Mouse (Mus musculus) liver, embryonic 13.5 days (tissue): ENCODE measurements at regions not wholly inside any gene's neighbourhood (a gene's known extent, or its start where the extent isn't known, plus 50 kb on each side); places are given as distances from the start of the nearest gene placed in this dataset.
A peak's percentile ranks its signal among the peaks of the same experiment; 100 is the strongest.

Experiments
- ATAC-seq: fragments of 200-750 bp; cut with Nextera tagmentation; 2 replicates; pipeline ENCODE4 v1.8.0; 2017; ENCODE audit warnings: low read depth, mild to moderate bottlenecking, moderate number of reproducible peaks, moderate library complexity
- DNase-seq: peaks from one replicate; pipeline ENCODE4 v3.0.0; 2022
- H3K27ac ChIP-seq: fragments of 300-500 bp; sonication (generic); 2 replicates; pipeline ENCODE4 v1.5.1; 2015; ENCODE audit warnings: moderate library complexity, mild to moderate bottlenecking, inconsistent platforms
- H3K27me3 ChIP-seq: fragments of 300-500 bp; sonication (generic); 2 replicates; pipeline ENCODE4 v1.6.1; 2015; ENCODE audit warnings: mild to moderate bottlenecking, inconsistent platforms
- H3K36me3 ChIP-seq: fragments of 300-500 bp; sonication (generic); 2 replicates; pipeline ENCODE4 v1.6.1; 2015; ENCODE audit warnings: mild to moderate bottlenecking, inconsistent platforms
- H3K4me1 ChIP-seq: fragments of 300-500 bp; sonication (generic); replicated peaks from 2 replicates; pipeline ENCODE4 v1.6.1; 2015; ENCODE audit warnings: inconsistent platforms
- H3K4me2 ChIP-seq: fragments of 300-500 bp; sonication (generic); 2 replicates; pipeline ENCODE4 v1.6.1; 2015; ENCODE audit warnings: inconsistent platforms, mild to moderate bottlenecking, moderate library complexity
- H3K4me3 ChIP-seq: fragments of 300-500 bp; sonication (generic); replicated peaks from 2 replicates; pipeline ENCODE4 v1.5.1; 2015; ENCODE audit warnings: mild to moderate bottlenecking, inconsistent platforms
- H3K9ac ChIP-seq: fragments of 300-500 bp; sonication (generic); 2 replicates; pipeline ENCODE4 v1.6.1; 2015; ENCODE audit warnings: mild to moderate bottlenecking, inconsistent platforms
- H3K9me3 ChIP-seq: fragments of 300-500 bp; sonication (generic); replicated peaks from 2 replicates; pipeline ENCODE4 v1.6.1; 2016; ENCODE audit warnings: inconsistent platforms
- WGBS: fragments of 180-500 bp; shearing (Covaris S2); methylation state at CpG from one replicate; pipeline ENCODE4 v1.1.7; 2015; ENCODE audit not compliant: insufficient replicate concordance; 5-methylcytosine and 5-hydroxymethylcytosine counted together

- H3K27me3 ChIP-seq = no peaks in the 10 kb centered on the region
- H3K4me1 ChIP-seq = no peaks in the 10 kb centered on the region
- 30% methylated on average over 3 of the region's 3 CpGs for WGBS
- no peaks in the 10 kb centered on the region for H3K9me3 ChIP-seq
- no peak overlapping the region for H3K4me2 ChIP-seq
- ATAC-seq (no peak), DNase-seq (no peak)
- no peak overlapping the region for H3K4me3 ChIP-seq
- no peaks in the 10 kb centered on the region for H3K36me3 ChIP-seq
- H3K9ac ChIP-seq = no peak overlapping the region
- H3K27ac ChIP-seq = no peak overlapping the region
These were observed 208.5 kb upstream of the Zc3h12c start for GRCm38 (mm10) chr9:52376914-52377313.

- no peaks in the 10 kb centered on the region for H3K27me3 ChIP-seq
- no peak for ATAC-seq
- no peak for DNase-seq
- H3K9ac ChIP-seq = no peak overlapping the region
- no peak overlapping the region for H3K4me3 ChIP-seq
- 74% methylated on average over 1 of the region's 1 CpGs for WGBS
- H3K4me2 ChIP-seq = no peak overlapping the region
- no peaks in the 10 kb centered on the region for H3K9me3 ChIP-seq
- H3K36me3 ChIP-seq = no peaks in the 10 kb centered on the region
- no peak overlapping the region for H3K27ac ChIP-seq
- H3K4me1 ChIP-seq = peaks cover 3% of the 10 kb centered on the region; the same call in 1 of the 2 replicates
These were observed 202.9 kb upstream of the Zc3h12c start for GRCm38 (mm10) chr9:52371296-52371695.

- H3K36me3 ChIP-seq = no peaks in the 10 kb centered on the region
- H3K27me3 ChIP-seq = no peaks in the 10 kb centered on the region
- no peak overlapping the region for H3K4me3 ChIP-seq
- no peaks in the 10 kb centered on the region for H3K9me3 ChIP-seq
- no peak overlapping the region for H3K4me2 ChIP-seq
- peaks cover 3% of the 10 kb centered on the region; the same call in 1 of the 2 replicates for H3K4me1 ChIP-seq
- DNase-seq = no peak
- 63% methylated on average over 9 of the region's 9 CpGs for WGBS
- ATAC-seq = no peak
- H3K9ac ChIP-seq = no peak overlapping the region
- H3K27ac ChIP-seq = no peak overlapping the region
These were observed 200.5 kb upstream of the Zc3h12c start for GRCm38 (mm10) chr9:52368911-52369310.

- no peak overlapping the region for H3K27ac ChIP-seq
- H3K4me2 ChIP-seq = no peak overlapping the region
- H3K4me1 ChIP-seq = peaks cover 3% of the 10 kb centered on the region; the same call in 1 of the 2 replicates
- no peaks in the 10 kb centered on the region for H3K27me3 ChIP-seq
- ATAC-seq (peak; percentile 39; the same call in 1 of the 2 replicates), DNase-seq (peak; percentile 4)
- H3K9ac ChIP-seq = no peak overlapping the region
- H3K36me3 ChIP-seq = no peaks in the 10 kb centered on the region
- no peak overlapping the region for H3K4me3 ChIP-seq
- no peaks in the 10 kb centered on the region for H3K9me3 ChIP-seq
- 19% methylated on average over 3 of the region's 3 CpGs for WGBS
These were observed 199.7 kb upstream of the Zc3h12c start for GRCm38 (mm10) chr9:52368080-52368479.

- 76% methylated on average over 9 of the region's 9 CpGs for WGBS
- Histone ChIP-seq H3K4me1 (peaks cover 3% of the 10 kb centered on the region; the same call in 1 of the 2 replicates), H3K27me3 (no peaks in the 10 kb centered on the region), H3K4me3 (no peak overlapping the region), H3K9ac (no peak overlapping the region), H3K4me2 (no peak overlapping the region), H3K9me3 (no peaks in the 10 kb centered on the region), H3K36me3 (no peaks in the 10 kb centered on the region), H3K27ac (no peak overlapping the region)
- ATAC-seq = no peak
- DNase-seq = no peak
These were observed 197.7 kb upstream of the Zc3h12c start for GRCm38 (mm10) chr9:52366046-52366445.

- Histone ChIP-seq H3K9ac (no peak overlapping the region), H3K36me3 (no peaks in the 10 kb centered on the region), H3K4me1 (peaks cover 6% of the 10 kb centered on the region), H3K9me3 (no peaks in the 10 kb centered on the region), H3K27ac (no peak overlapping the region), H3K4me3 (no peak overlapping the region), H3K27me3 (no peaks in the 10 kb centered on the region), H3K4me2 (no peak overlapping the region)
- no peak for DNase-seq
- WGBS = 48% methylated on average over 2 of the region's 2 CpGs
- no peak for ATAC-seq
These were observed 193.2 kb upstream of the Zc3h12c start for GRCm38 (mm10) chr9:52361599-52361998.

- no peaks in the 10 kb centered on the region for H3K9me3 ChIP-seq
- DNase-seq = no peak
These were observed 191.0 kb upstream of the Zc3h12c start for GRCm38 (mm10) chr9:52359416-52359815.

GRCm38 (mm10) chr9:52356549-52356948, 188.2 kb upstream of the Zc3h12c start:
- H3K9ac ChIP-seq = no peak overlapping the region
- H3K9me3 ChIP-seq = no peaks in the 10 kb centered on the region
- H3K4me2 ChIP-seq = no peak overlapping the region
- peaks cover 6% of the 10 kb centered on the region for H3K4me1 ChIP-seq
- WGBS = 17% methylated on average over 3 of the region's 3 CpGs
- no peaks in the 10 kb centered on the region for H3K27me3 ChIP-seq
- peak; percentile 5 for DNase-seq
- no peaks in the 10 kb centered on the region for H3K36me3 ChIP-seq
- ATAC-seq = no peak
- H3K4me3 ChIP-seq = no peak overlapping the region
- H3K27ac ChIP-seq = no peak overlapping the region

More at GRCm38 (mm10) chr9:52359416-52359815, 191.0 kb upstream of the Zc3h12c start:
- no peak for ATAC-seq
- Histone ChIP-seq H3K4me1 (peaks cover 6% of the 10 kb centered on the region), H3K9ac (no peak overlapping the region), H3K36me3 (no peaks in the 10 kb centered on the region), H3K4me2 (no peak overlapping the region), H3K27me3 (no peaks in the 10 kb centered on the region), H3K27ac (no peak overlapping the region), H3K4me3 (no peak overlapping the region)
- 48% methylated on average over 3 of the region's 3 CpGs for WGBS

GRCm38 (mm10) chr9:52355187-52355982, 187.0 kb upstream of the Zc3h12c start:
- peaks cover 6% of the 10 kb centered on the region for H3K4me1 ChIP-seq
- no peaks in the 10 kb centered on the region for H3K36me3 ChIP-seq
- 56% methylated on average over 10 of the region's 10 CpGs for WGBS
- H3K9me3 ChIP-seq = no peaks in the 10 kb centered on the region
- DNase-seq (no peak), ATAC-seq (no peak)
- no peak overlapping the region for H3K27ac ChIP-seq
- H3K27me3 ChIP-seq = no peaks in the 10 kb centered on the region
- no peak overlapping the region for H3K4me2 ChIP-seq
- no peak overlapping the region for H3K9ac ChIP-seq
- H3K4me3 ChIP-seq = no peak overlapping the region

GRCm38 (mm10) chr9:52348536-52349527, 180.5 kb upstream of the Zc3h12c start:
- no peaks in the 10 kb centered on the region for H3K4me1 ChIP-seq
- H3K36me3 ChIP-seq = no peaks in the 10 kb centered on the region
- ATAC-seq = no peak
- no peaks in the 10 kb centered on the region for H3K27me3 ChIP-seq
- H3K4me3 ChIP-seq = no peak overlapping the region
- H3K9ac ChIP-seq = no peak overlapping the region
- no peak overlapping the region for H3K27ac ChIP-seq
- H3K9me3 ChIP-seq = no peaks in the 10 kb centered on the region
- no peak for DNase-seq
- no peak overlapping the region for H3K4me2 ChIP-seq
- WGBS = 62% methylated on average over 7 of the region's 7 CpGs

- no peaks in the 10 kb centered on the region for H3K4me1 ChIP-seq
- DNase-seq = no peak
- no peak overlapping the region for H3K27ac ChIP-seq
- H3K36me3 ChIP-seq = no peaks in the 10 kb centered on the region
- H3K27me3 ChIP-seq = no peaks in the 10 kb centered on the region
- ATAC-seq = no peak
- WGBS = 58% methylated on average over 2 of the region's 2 CpGs
- H3K9me3 ChIP-seq = no peaks in the 10 kb centered on the region
- no peak overlapping the region for H3K9ac ChIP-seq
- no peak overlapping the region for H3K4me3 ChIP-seq
- no peak overlapping the region for H3K4me2 ChIP-seq
These were observed 176.0 kb upstream of the Zc3h12c start for GRCm38 (mm10) chr9:52344177-52344877.
